Mouse (Mus musculus) hindbrain, embryonic 16.5 days (tissue): ENCODE measurements around the gene Krt28. TPM values are rescaled to one million over a fixed set of nuclear protein-coding genes. Genes with fewer than 3 reads are reported as not detected.

Experiments used
- ATAC-seq: fragments of 200-750 bp; cut with Nextera tagmentation; 2 replicates; pipeline ENCODE4 v1.8.0; 2017; ENCODE audit warnings: moderate TSS enrichment, moderate library complexity
- H3K27ac ChIP-seq: fragments of 300-500 bp; sonication (generic); 2 replicates; pipeline ENCODE4 v1.5.1; 2014; ENCODE audit warnings: low read depth, mild to moderate bottlenecking, control low read depth, low read length, moderate library complexity
- H3K27me3 ChIP-seq: fragments of 300-500 bp; sonication (generic); replicated peaks from 2 replicates; pipeline ENCODE4 v1.6.1; 2014; ENCODE audit warnings: low read length; ENCODE audit not compliant: control insufficient read depth, insufficient read depth
- H3K36me3 ChIP-seq: fragments of 300-500 bp; sonication (generic); 2 replicates; pipeline ENCODE4 v1.6.1; 2014; ENCODE audit warnings: mild to moderate bottlenecking, low read length, moderate library complexity, mixed read lengths; ENCODE audit not compliant: control insufficient read depth, insufficient read depth
- H3K4me1 ChIP-seq: fragments of 300-500 bp; sonication (generic); 2 replicates; pipeline ENCODE4 v1.6.1; 2014; ENCODE audit warnings: low read depth, low read length; ENCODE audit not compliant: control insufficient read depth, insufficient read depth
- H3K4me2 ChIP-seq: fragments of 300-500 bp; sonication (generic); 2 replicates; pipeline ENCODE4 v1.6.1; 2014; ENCODE audit warnings: mild to moderate bottlenecking, low read length, control low read depth, moderate library complexity
- H3K4me3 ChIP-seq: fragments of 300-500 bp; sonication (generic); 2 replicates; pipeline ENCODE4 v1.5.1; 2014; ENCODE audit warnings: mild to moderate bottlenecking, low read length, control low read depth, moderate library complexity
- H3K9ac ChIP-seq: fragments of 300-500 bp; sonication (generic); 2 replicates; pipeline ENCODE4 v1.6.1; 2014; ENCODE audit warnings: low read depth, mild to moderate bottlenecking, control low read depth, low read length, moderate library complexity
- H3K9me3 ChIP-seq: fragments of 300-500 bp; sonication (generic); 2 replicates; pipeline ENCODE4 v1.6.1; 2014; ENCODE audit warnings: mild to moderate bottlenecking, low read length, moderate library complexity; ENCODE audit not compliant: control insufficient read depth
- WGBS: fragments of 180-500 bp; shearing (Covaris S2); extraction: QIAGEN DNeasy Blood & Tissue Kit; methylation state at CpG from one replicate; pipeline ENCODE4 v1.1.7; 2014; 5-methylcytosine and 5-hydroxymethylcytosine counted together
- polyA plus RNA-seq: library from polyadenylated mRNA; unstranded; fragments of >200 nt; fragmentation: Nextera tagmentation; extraction: Ambion mirVana; gene quantifications from 2 replicates; pipeline ENCODE4 v1.2.1, GENCODE M21; 2015

Krt28 gene
- polyA plus RNA-seq, 1 experiment from 2014 or later: 0.55 TPM

GRCm38 (mm10) chr11:99337866-99338265 is 36.8 kb downstream of the Krt28 start, which contains the start of gene Krt26:
TSS of gene Krt26 (minus strand) at chr11:99337966.
- H3K36me3 ChIP-seq: no peaks in the 10 kb centered on the region
- H3K9ac ChIP-seq: no peak within 1 kb of the TSS
- H3K9me3 ChIP-seq: no peaks in the 10 kb centered on the region
- 81% methylated on average over 11 of the region's 11 CpGs for WGBS
- H3K27me3 ChIP-seq: no peaks in the 10 kb centered on the region
- H3K27ac ChIP-seq: no peak within 1 kb of the TSS
- ATAC-seq: no peak
- no peaks in the 10 kb centered on the region; the same call in none of the 2 replicates for H3K4me1 ChIP-seq
- no peak within 1 kb of the TSS for H3K4me2 ChIP-seq
- no peak within 1 kb of the TSS for H3K4me3 ChIP-seq

DNA sequence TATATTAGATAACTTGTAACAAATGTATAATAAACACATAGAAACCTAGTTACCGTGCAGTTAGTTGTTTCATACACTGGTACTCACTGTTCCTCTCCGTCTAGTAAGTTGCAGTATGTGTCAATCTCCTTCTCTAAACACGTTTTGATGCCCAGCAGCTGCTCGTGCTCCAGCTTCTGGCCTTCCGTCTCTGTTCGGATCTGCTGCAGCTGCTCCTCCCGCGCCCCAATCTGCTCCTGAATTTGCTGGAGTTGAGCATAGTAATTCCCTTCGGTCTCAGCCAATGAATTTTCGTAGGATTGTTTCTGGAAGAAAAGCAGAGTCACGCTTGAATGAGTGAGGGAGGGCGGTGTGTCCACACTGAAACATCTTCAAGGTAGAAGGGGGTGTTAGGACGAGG is 41.3 kb downstream of the Krt28 start:
- no peak overlapping the region for H3K4me2 ChIP-seq
- no peak overlapping the region for H3K27ac ChIP-seq
- no peaks in the 10 kb centered on the region for H3K4me1 ChIP-seq
- 49% methylated on average over 13 of the region's 13 CpGs for WGBS
- H3K9me3 ChIP-seq: no peaks in the 10 kb centered on the region
- H3K36me3 ChIP-seq: no peaks in the 10 kb centered on the region
- H3K9ac ChIP-seq: no peak overlapping the region
- no peaks in the 10 kb centered on the region for H3K27me3 ChIP-seq
- no peak for ATAC-seq
- no peak overlapping the region for H3K4me3 ChIP-seq

- Histone ChIP-seq H3K4me2 (no peak overlapping the region), H3K27me3 (no peaks in the 10 kb centered on the region), H3K4me1 (no peaks in the 10 kb centered on the region), H3K9ac (no peak overlapping the region), H3K36me3 (no peaks in the 10 kb centered on the region), H3K9me3 (no peaks in the 10 kb centered on the region), H3K27ac (no peak overlapping the region), H3K4me3 (no peak overlapping the region)
- WGBS: 62% methylated on average over 2 of the region's 2 CpGs
- no peak for ATAC-seq
Measured at GRCm38 (mm10) chr11:99329655-99330054, 45.0 kb downstream of the Krt28 start.

DNA sequence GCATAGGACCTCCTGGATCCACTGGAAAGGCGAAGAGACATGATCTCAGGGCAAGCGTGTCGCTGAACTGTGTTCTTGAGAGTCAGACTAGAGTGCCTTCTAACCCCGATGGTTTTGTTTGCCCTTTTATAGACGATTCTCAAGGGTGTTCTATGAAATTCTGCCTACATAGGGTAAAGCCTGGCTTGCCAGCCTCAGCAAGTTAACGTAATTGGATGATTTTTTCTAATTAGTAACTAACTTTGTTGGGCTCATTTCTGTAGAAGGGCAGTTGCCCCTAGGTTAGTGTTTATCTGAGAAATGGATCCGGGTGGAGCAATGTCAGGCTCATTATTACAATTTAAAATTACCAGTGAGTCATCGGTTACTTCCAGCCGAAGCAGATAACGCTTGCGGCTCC is 51.9 kb downstream of the Krt28 start, which contains the start of gene Krt25:
Krt25 (minus strand) TSS at position 101 of the 400 bp plus-strand sequence.
- Histone ChIP-seq H3K4me3 (no peak within 1 kb of the TSS), H3K36me3 (no peaks in the 10 kb centered on the region), H3K27me3 (no peaks in the 10 kb centered on the region), H3K4me1 (no peaks in the 10 kb centered on the region), H3K27ac (no peak within 1 kb of the TSS), H3K9ac (no peak within 1 kb of the TSS), H3K4me2 (no peak within 1 kb of the TSS), H3K9me3 (no peaks in the 10 kb centered on the region)
- 91% methylated on average over 11 of the region's 11 CpGs for WGBS
- no peak for ATAC-seq

DNA sequence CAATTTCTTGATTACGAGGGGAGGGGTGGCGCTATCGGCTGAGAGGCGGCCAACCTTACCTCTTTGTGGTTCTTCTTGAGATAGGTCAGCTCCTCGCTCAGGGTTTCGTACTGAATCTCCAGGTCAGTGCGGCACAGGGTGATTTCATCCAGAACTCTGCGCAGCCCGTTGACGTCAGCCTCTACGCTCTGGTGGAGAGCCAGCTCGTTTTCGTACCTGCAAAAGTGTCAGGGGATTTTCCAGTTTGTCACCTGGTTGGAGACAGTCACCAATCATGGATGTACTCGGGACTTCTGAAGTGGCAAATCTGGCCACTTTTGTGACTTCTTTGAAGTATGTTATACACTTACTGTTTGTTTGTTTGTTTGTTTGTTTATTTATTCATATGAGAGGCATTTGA is 53.6 kb downstream of the Krt28 start:
- ATAC-seq: no peak
- Histone ChIP-seq H3K4me2 (no peak overlapping the region), H3K27ac (no peak overlapping the region), H3K4me3 (no peak overlapping the region), H3K9ac (no peak overlapping the region), H3K4me1 (no peaks in the 10 kb centered on the region), H3K9me3 (no peaks in the 10 kb centered on the region), H3K36me3 (no peaks in the 10 kb centered on the region), H3K27me3 (no peaks in the 10 kb centered on the region)
- 91% methylated on average over 14 of the region's 14 CpGs for WGBS

- no peak overlapping the region for H3K4me2 ChIP-seq
Measured at GRCm38 (mm10) chr11:99319127-99319526, 55.6 kb downstream of the Krt28 start.

DNA sequence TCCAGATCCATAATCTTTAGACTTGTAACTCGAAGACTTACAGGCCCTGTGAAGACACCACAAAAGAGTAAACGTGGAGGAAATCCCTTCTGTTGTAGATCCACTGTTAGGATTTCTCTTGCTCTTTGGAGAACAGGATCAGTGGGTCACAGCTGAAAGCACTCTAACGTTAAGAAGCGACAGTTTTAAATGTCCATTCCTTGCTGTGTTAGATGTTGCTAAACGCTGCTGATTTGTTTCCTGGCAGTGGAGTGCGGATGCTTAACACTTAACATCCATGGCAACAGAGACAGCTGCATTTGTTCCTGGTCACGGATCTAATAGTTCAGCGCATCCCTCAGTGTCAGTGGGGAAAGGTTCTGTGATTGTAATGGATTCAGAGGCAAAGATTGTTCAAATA is 58.2 kb downstream of the Krt28 start:
- no peak overlapping the region for H3K9ac ChIP-seq
- no peak overlapping the region for H3K4me3 ChIP-seq
- H3K4me2 ChIP-seq: no peak overlapping the region
- H3K9me3 ChIP-seq: no peaks in the 10 kb centered on the region
- ATAC-seq: no peak
- no peak overlapping the region for H3K27ac ChIP-seq
- no peaks in the 10 kb centered on the region for H3K4me1 ChIP-seq
- H3K27me3 ChIP-seq: no peaks in the 10 kb centered on the region
- no peaks in the 10 kb centered on the region for H3K36me3 ChIP-seq
- 40% methylated on average over 8 of the region's 8 CpGs for WGBS

More at GRCm38 (mm10) chr11:99319127-99319526, 55.6 kb downstream of the Krt28 start:
- Histone ChIP-seq H3K9me3 (no peaks in the 10 kb centered on the region), H3K27me3 (no peaks in the 10 kb centered on the region), H3K9ac (no peak overlapping the region), H3K36me3 (no peaks in the 10 kb centered on the region), H3K4me1 (no peaks in the 10 kb centered on the region), H3K4me3 (no peak overlapping the region), H3K27ac (no peak overlapping the region)
- ATAC-seq: no peak
- 70% methylated on average over 9 of the region's 9 CpGs for WGBS

Other genes with a start within 250 kb of the Krt28 start
- gene Ccr7, start 219.8 kb downstream of the Krt28 start, polyA plus RNA-seq: not detected in 2 replicates
- 225 and 246 TPM in 2 replicates for gene Smarce1, start 143.9 kb downstream of the Krt28 start, polyA plus RNA-seq
- gene Krt222, start 130.8 kb downstream of the Krt28 start, polyA plus RNA-seq: 10.9 and 14.3 TPM in 2 replicates
- 0.08 TPM in 1 of 2 replicates, not detected in the other for gene Krt24, start 89.6 kb downstream of the Krt28 start, polyA plus RNA-seq
- gene Krt25, start 52.0 kb downstream of the Krt28 start, polyA plus RNA-seq: 0.67 and 1.4 TPM in 2 replicates
- gene Krt26, start 36.9 kb downstream of the Krt28 start, polyA plus RNA-seq: 0.37 and 0.41 TPM in 2 replicates
- gene Krt27, start 23.8 kb downstream of the Krt28 start, polyA plus RNA-seq: 0.10 and 0.41 TPM in 2 replicates
- gene Krt10, start 14.5 kb upstream of the Krt28 start, polyA plus RNA-seq: 22.8 and 27.5 TPM in 2 replicates
- gene Krt12, start 47.4 kb upstream of the Krt28 start, polyA plus RNA-seq: 0.19 TPM in 1 of 2 replicates, not detected in the other
- 0.10 and 0.19 TPM in 2 replicates for gene Krt20, start 63.2 kb upstream of the Krt28 start, polyA plus RNA-seq
- 0.19 and 0.22 TPM in 2 replicates for gene Krt23, start 118.2 kb upstream of the Krt28 start, polyA plus RNA-seq
- gene Krt39, start 146.4 kb upstream of the Krt28 start, polyA plus RNA-seq: not detected in 2 replicates
- gene Krt40, start 168.3 kb upstream of the Krt28 start, polyA plus RNA-seq: not detected in 2 replicates
- not detected in 2 replicates for gene Krtap3-3, start 176.0 kb upstream of the Krt28 start, polyA plus RNA-seq
- not detected in 2 replicates for gene Krtap3-2, start 181.9 kb upstream of the Krt28 start, polyA plus RNA-seq
- not detected in 2 replicates for gene Gm11939, start 184.6 kb upstream of the Krt28 start, polyA plus RNA-seq
- gene Krtap3-1, start 191.7 kb upstream of the Krt28 start, polyA plus RNA-seq: not detected in 2 replicates
- gene Krtap1-5, start 206.1 kb upstream of the Krt28 start, polyA plus RNA-seq: not detected in 2 replicates
- not detected in 2 replicates for gene Krtap1-4, start 208.8 kb upstream of the Krt28 start, polyA plus RNA-seq
- gene Krtap1-3, start 216.4 kb upstream of the Krt28 start, polyA plus RNA-seq: not detected in 2 replicates
- gene Krtap9-3, start 223.2 kb upstream of the Krt28 start, polyA plus RNA-seq: not detected in 2 replicates
- gene Gm11938, start 228.4 kb upstream of the Krt28 start, polyA plus RNA-seq: not detected in 2 replicates
- not detected in 2 replicates for gene Gm11937, start 235.3 kb upstream of the Krt28 start, polyA plus RNA-seq
- gene Krtap2-4, start 239.9 kb upstream of the Krt28 start, polyA plus RNA-seq: not detected in 2 replicates
- not detected in 2 replicates for gene Gm11562, start 245.5 kb upstream of the Krt28 start, polyA plus RNA-seq